Mouse (Mus musculus): ENCODE measurements at regions not wholly inside any gene's neighbourhood (a gene's known extent, or its start where the extent isn't known, plus 50 kb on each side); places are given as distances from the start of the nearest gene placed in this dataset.

- no peak overlapping the region for H3K4me3 ChIP-seq (replicated peaks; ENCODE audit: extremely low read depth, low read depth, low read length)
- H3K4me1 ChIP-seq (ENCODE audit: control insufficient read depth, insufficient read depth, low read length) = no peaks in the 10 kb centered on the region
- 70% methylated on average over 6 of the region's 6 CpGs for WGBS
- no peak for DNase-seq
- TF ChIP-seq CTCF (IDR thresholded peaks at IDR 0.05; ENCODE audit: insufficient read depth, low read length) = no peak
- no peak for TF ChIP-seq POLR2A (IDR thresholded peaks at IDR 0.05; ENCODE audit: borderline replicate concordance, extremely low read depth, low read depth, low read length)
Observed at GRCm38 (mm10) chr10:43756881-43757565, 144.5 kb downstream of the Qrsl1 start.

- WGBS = 57% methylated on average over 10 of the region's 10 CpGs
- DNase-seq = no peak
- no peak overlapping the region for H3K4me3 ChIP-seq (replicated peaks; ENCODE audit: extremely low read depth, low read depth, low read length)
- TF ChIP-seq POLR2A (IDR thresholded peaks at IDR 0.05; ENCODE audit: borderline replicate concordance, extremely low read depth, low read depth, low read length) (no peak), CTCF (IDR thresholded peaks at IDR 0.05; ENCODE audit: insufficient read depth, low read length) (no peak)
- no peaks in the 10 kb centered on the region for H3K4me1 ChIP-seq (ENCODE audit: control insufficient read depth, insufficient read depth, low read length)
Observed at GRCm38 (mm10) chr10:43758124-43759025, 143.2 kb downstream of the Qrsl1 start.

- WGBS = 74% methylated on average over 14 of the region's 14 CpGs
- DNase-seq = no peak
- TF ChIP-seq CTCF (IDR thresholded peaks at IDR 0.05; ENCODE audit: insufficient read depth, low read length) = no peak
- H3K4me3 ChIP-seq (replicated peaks; ENCODE audit: extremely low read depth, low read depth, low read length) = no peak overlapping the region
- no peaks in the 10 kb centered on the region for H3K4me1 ChIP-seq (ENCODE audit: control insufficient read depth, insufficient read depth, low read length)
Observed at GRCm38 (mm10) chr10:43759186-43759905, 142.2 kb downstream of the Qrsl1 start.

GRCm38 (mm10) chr10:43759906-43760281, 141.7 kb downstream of the Qrsl1 start:
- H3K4me1 ChIP-seq (ENCODE audit: control insufficient read depth, insufficient read depth, low read length) = no peaks in the 10 kb centered on the region
- WGBS = 92% methylated on average over 5 of the region's 5 CpGs
- TF ChIP-seq CTCF (IDR thresholded peaks at IDR 0.05; ENCODE audit: insufficient read depth, low read length) (no peak), POLR2A (IDR thresholded peaks at IDR 0.05; ENCODE audit: borderline replicate concordance, extremely low read depth, low read depth, low read length) (no peak)
- H3K4me3 ChIP-seq (replicated peaks; ENCODE audit: extremely low read depth, low read depth, low read length) = no peak overlapping the region
- no peak for DNase-seq

- DNase-seq = no peak
- Histone ChIP-seq H3K4me3 (replicated peaks; ENCODE audit: extremely low read depth, low read depth, low read length) (no peak overlapping the region), H3K4me1 (ENCODE audit: control insufficient read depth, insufficient read depth, low read length) (peaks cover 2% of the 10 kb centered on the region; the same call in 1 of the 2 replicates)
- 83% methylated on average over 6 of the region's 6 CpGs for WGBS
- TF ChIP-seq POLR2A (IDR thresholded peaks at IDR 0.05; ENCODE audit: borderline replicate concordance, extremely low read depth, low read depth, low read length) (no peak), CTCF (IDR thresholded peaks at IDR 0.05; ENCODE audit: insufficient read depth, low read length) (no peak)
Observed at GRCm38 (mm10) chr10:43761979-43762570, 139.5 kb downstream of the Qrsl1 start.

GRCm38 (mm10) chr10:43764581-43764980, 137.0 kb downstream of the Qrsl1 start:
- TF ChIP-seq POLR2A (IDR thresholded peaks at IDR 0.05; ENCODE audit: borderline replicate concordance, extremely low read depth, low read depth, low read length) = no peak
- no peak for TF ChIP-seq CTCF (IDR thresholded peaks at IDR 0.05; ENCODE audit: insufficient read depth, low read length)
- 94% methylated on average over 3 of the region's 3 CpGs for WGBS
- Histone ChIP-seq H3K4me3 (replicated peaks; ENCODE audit: extremely low read depth, low read depth, low read length) (no peak overlapping the region), H3K4me1 (ENCODE audit: control insufficient read depth, insufficient read depth, low read length) (peaks cover 2% of the 10 kb centered on the region; the same call in 1 of the 2 replicates)
- no peak for DNase-seq

GRCm38 (mm10) chr10:43765275-43765674, 136.3 kb downstream of the Qrsl1 start:
- H3K4me3 ChIP-seq (replicated peaks; ENCODE audit: extremely low read depth, low read depth, low read length) = no peak overlapping the region
- TF ChIP-seq POLR2A (IDR thresholded peaks at IDR 0.05; ENCODE audit: borderline replicate concordance, extremely low read depth, low read depth, low read length) (no peak), CTCF (IDR thresholded peaks at IDR 0.05; ENCODE audit: insufficient read depth, low read length) (no peak)
- H3K4me1 ChIP-seq (ENCODE audit: control insufficient read depth, insufficient read depth, low read length) = peaks cover 2% of the 10 kb centered on the region; the same call in 1 of the 2 replicates
- WGBS = 52% methylated on average over 1 of the region's 1 CpGs
- DNase-seq = no peak

GRCm38 (mm10) chr10:43765829-43766486, 135.6 kb downstream of the Qrsl1 start:
- DNase-seq = no peak
- peaks cover 2% of the 10 kb centered on the region; the same call in 1 of the 2 replicates for H3K4me1 ChIP-seq (ENCODE audit: control insufficient read depth, insufficient read depth, low read length)
- 71% methylated on average over 11 of the region's 11 CpGs for WGBS
- TF ChIP-seq POLR2A (IDR thresholded peaks at IDR 0.05; ENCODE audit: borderline replicate concordance, extremely low read depth, low read depth, low read length) = no peak
- TF ChIP-seq CTCF (IDR thresholded peaks at IDR 0.05; ENCODE audit: insufficient read depth, low read length) = no peak
- H3K4me3 ChIP-seq (replicated peaks; ENCODE audit: extremely low read depth, low read depth, low read length) = no peak overlapping the region
